Mouse (Mus musculus) erythroblast, embryonic 14.5 days (primary cell): Measurements from ENCODE around the gene Immp2l.

ENCODE experiments used
- GATA1 ChIP-seq: IDR thresholded peaks from 2 replicates; pipeline ENCODE4 v1.6.1; 2012; ENCODE audit warnings: low read length, inconsistent platforms, mixed read lengths
- TAL1 ChIP-seq: IDR thresholded peaks from 3 replicates; pipeline ENCODE4 v1.6.1; 2012; ENCODE audit warnings: low read length, inconsistent platforms, mixed read lengths

DNA sequence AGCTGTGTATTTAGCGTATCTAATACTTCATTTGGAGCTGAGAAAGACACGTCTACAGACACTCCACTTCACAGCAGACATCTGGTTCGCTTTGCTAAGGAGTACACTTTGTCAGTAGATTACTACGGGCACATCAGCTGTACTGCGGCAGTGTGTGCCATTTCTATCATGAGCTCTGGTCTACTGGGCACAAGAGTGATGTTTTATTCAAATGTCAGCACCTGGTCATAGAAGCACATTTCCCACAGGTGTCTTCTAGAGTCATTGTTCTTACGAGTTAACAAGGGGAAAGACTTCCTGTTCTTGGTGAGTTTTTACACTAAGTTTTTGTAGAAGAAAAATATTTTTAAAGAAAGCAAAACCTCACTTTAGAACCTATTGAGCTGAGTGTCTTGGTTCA lies 3.6 kb downstream of the Immp2l start:
- TF ChIP-seq TAL1 (no peak), GATA1 (no peak)
